Mouse (Mus musculus): ENCODE measurements around the gene Zfp986. TPM values are rescaled to one million over a fixed set of nuclear protein-coding genes. Genes with fewer than 3 reads are reported as not detected.

The Zfp986 gene
- polyA plus RNA-seq, 1 experiment from 2014 or later: not detected

Other genes with a start within 250 kb of the Zfp986 start
- gene Zfp980, start 198.1 kb upstream of the Zfp986 start, polyA plus RNA-seq (2015; fragmentation: Nextera tagmentation; extraction: Ambion mirVana): 0.09 TPM in 1 of 2 replicates, not detected in the other
- gene Zfp987, start 228.5 kb downstream of the Zfp986 start, polyA plus RNA-seq (2015; fragmentation: Nextera tagmentation; extraction: Ambion mirVana): 0.18 and 0.26 TPM in 2 replicates

Data from kidney, embryonic 15.5 days (tissue).